Mouse (Mus musculus) erythroblast, embryonic 14.5 days (primary cell): ENCODE data around the gene Nfatc2.

Experiments used
- GATA1 ChIP-seq: IDR thresholded peaks from 2 replicates; pipeline ENCODE4 v1.6.1; 2012; ENCODE audit warnings: low read length, inconsistent platforms, mixed read lengths
- TAL1 ChIP-seq: IDR thresholded peaks from 3 replicates; pipeline ENCODE4 v1.6.1; 2012; ENCODE audit warnings: low read length, inconsistent platforms, mixed read lengths

DNA sequence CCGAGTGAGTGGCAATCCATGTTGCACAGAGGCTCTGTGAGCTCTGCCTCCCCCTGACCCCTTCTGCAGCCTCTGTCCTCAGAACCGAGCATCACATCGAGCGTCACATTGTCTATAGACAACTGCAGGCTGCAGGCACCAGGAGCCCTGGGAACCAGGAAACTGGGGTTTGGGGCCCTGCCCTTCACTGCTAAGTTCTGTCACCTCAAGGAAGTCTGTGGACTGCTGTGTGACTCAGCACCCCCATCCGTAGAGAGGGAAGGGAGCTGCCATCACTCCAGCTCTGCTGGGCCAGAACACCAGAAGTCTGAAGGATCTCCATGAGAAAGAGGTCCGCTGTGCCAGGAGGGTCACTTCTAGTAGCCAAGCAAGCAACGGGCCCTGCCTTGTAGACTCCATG is 84.7 kb downstream of the Nfatc2 start:
- TF ChIP-seq GATA1 (no peak), TAL1 (no peak)
